Mouse (Mus musculus): Measurements from ENCODE around the gene Zfp975.
"Not testable (repeated sequence)": the region's sequence is repeated elsewhere in the genome, so short reads cannot be mapped to it uniquely, and the experiment has no call there.

The Zfp975 gene

DNA sequence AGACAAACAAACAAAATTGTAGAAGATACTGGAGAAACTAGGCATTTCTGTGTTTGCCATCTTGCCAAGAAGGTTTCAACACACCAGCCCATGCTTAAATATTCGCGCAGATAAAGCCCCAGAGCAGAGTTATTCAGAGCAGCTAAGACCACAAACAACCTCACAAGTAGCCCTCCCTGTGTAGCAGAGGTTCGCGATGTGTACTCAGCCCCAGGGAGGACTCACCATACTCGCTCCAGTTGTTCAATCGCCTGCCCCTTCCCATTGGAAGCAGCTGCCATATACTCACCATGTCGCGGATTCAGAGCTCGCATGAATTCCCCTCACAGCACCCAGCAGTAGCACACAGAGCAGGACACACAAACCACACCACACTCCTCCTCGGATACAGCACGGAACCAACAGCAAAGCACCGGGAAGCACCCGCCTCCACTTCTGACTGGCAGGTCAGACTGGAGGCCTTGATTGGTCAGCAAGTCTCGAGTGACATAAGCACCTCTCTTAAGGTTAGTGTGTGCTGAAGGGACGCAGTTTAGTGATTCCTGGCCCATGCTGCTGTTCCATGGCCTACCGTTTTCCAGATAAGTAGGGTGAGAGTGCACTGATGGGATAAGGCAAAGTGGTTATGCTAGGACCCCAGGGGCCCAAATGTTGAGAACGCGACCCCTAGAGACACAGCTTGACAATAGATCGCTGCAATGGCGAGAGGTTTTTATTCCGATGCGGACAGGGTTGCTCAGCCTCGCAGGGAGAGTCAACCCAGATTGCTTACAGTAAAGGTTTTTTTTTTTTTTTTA lies at the start of gene Zfp975:
Zfp975 (minus strand) TSS at position 381 of the 797 bp plus-strand sequence.
- peak; percentile 2 to 3 for DNase-seq (ENCODE audit: low read depth in 1 of 2, low spot score in 2 of 2)

GRCm38 (mm10) chr7:42738536-42739210 lies 46.1 kb upstream of the Zfp975 start:
- no peak for DNase-seq (ENCODE audit: low read depth in 1 of 2, low spot score in 2 of 2)

GRCm38 (mm10) chr7:42726917-42727316 lies 34.4 kb upstream of the Zfp975 start, which contains the start of gene Gm17067:
Gene Gm17067, minus strand, starts transcription at chr7:42727017.
- not testable (repeated sequence) for DNase-seq (ENCODE audit: low read depth in 1 of 2, low spot score in 2 of 2)

- DNase-seq (ENCODE audit: low read depth in 1 of 2, low spot score in 2 of 2) = not testable (repeated sequence)
Measured at GRCm38 (mm10) chr7:42693251-42693650, 709 bp upstream of the Zfp975 start.

DNA sequence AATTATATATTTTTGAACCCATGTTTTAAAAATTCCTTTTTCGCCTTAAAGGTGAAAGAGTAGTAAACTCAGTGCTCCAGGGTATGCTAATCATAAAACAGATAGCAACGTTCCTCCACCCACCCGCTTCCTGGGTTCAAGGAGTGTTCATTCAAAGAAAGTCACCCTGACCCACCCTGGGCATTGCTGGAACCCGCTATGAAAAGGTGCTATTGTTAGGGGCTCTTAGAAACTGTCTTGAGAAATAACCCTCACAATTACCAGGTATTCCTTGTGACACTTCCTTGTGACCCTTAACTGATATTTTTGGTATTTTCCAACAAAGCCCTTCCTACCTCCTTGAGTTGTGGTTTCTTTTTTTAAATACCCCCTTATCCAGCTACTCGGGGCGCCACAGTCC lies 12.5 kb downstream of the Zfp975 start:
- not testable (repeated sequence) for DNase-seq (ENCODE audit: low read depth in 1 of 2, low spot score in 2 of 2)

DNA sequence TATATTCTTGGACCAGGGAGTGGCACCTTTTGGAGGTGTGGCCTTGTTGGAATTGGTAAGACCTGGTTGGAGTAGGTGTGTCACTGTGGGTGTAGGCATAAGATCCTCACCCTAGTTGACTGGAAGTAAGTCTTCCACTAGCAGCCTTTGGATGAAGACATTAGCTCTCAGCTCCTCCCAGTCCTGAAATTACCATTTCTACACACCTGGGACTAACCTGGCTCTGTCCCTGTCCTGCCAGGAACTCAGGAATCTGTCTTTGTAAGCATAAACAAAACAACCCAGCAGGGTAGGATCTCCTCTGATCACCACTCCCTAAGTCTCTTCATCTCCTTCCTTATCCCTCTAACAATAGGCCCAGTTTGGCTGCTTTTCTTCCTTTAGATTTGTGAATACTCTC lies 12.9 kb downstream of the Zfp975 start:
- not testable (repeated sequence) for DNase-seq (ENCODE audit: low read depth in 1 of 2, low spot score in 2 of 2)

- DNase-seq (ENCODE audit: low read depth in 1 of 2, low spot score in 2 of 2) = not testable (repeated sequence)
Measured at GRCm38 (mm10) chr7:42660140-42660539, 32.4 kb downstream of the Zfp975 start.

- DNase-seq (ENCODE audit: low read depth in 1 of 2, low spot score in 2 of 2) = not testable (repeated sequence)
Measured at GRCm38 (mm10) chr7:42655211-42655610, 37.3 kb downstream of the Zfp975 start.

GRCm38 (mm10) chr7:42643120-42643620 lies 49.4 kb downstream of the Zfp975 start:
- DNase-seq (ENCODE audit: low read depth in 1 of 2, low spot score in 2 of 2) = not testable (repeated sequence)

DNA sequence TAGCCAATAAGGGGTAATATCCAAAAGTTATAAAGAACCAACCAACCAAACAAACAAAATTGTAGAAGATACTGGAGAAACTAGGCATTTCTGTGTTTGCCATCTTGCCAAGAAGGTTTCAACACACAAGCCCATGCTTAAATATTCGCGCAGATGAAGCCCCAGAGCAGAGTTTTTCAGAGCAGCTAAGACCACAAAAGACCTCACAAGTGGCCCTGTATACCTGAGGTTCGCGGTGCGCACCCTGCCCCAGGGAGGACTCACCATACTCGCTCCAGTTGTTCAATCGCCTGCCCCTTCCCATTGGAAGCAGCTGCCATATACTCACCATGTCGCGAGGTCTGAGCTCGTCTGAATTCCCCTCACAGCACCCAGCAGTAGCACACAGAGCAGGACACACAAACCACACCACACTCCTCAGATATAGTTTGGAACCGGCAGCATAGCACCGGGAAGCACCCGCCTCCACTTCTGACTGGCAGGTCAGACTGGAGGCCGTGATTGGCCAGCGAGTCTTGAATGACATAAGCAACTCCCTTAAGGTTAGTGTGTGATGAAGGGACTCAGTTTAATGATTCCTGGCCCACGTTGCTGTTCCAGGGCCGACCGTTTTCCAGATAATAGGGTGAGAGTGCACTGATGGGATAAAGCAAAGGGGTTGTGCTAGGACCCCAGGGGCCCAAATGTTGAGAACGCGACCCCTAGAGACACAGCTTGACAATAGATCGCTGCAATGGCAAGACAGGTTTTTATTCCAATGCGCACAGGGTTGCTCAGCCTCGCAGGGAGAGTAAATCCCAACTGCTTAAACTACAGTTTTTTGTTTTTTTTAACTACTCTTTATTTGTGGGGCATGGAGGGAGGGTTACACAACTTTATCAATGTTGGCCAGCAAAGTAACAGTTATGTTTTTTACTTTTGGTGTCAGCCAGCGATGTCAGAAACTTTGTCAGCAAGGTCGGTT lies 50.1 kb downstream of the Zfp975 start, which contains the start of gene Zfp976:
Zfp976 (minus strand) TSS at position 437 of the 964 bp plus-strand sequence.
- DNase-seq (ENCODE audit: low read depth in 1 of 2, low spot score in 2 of 2) = peak in 1 of 2 experiments; percentile 3

- not testable (repeated sequence) for DNase-seq (ENCODE audit: low read depth in 1 of 2, low spot score in 2 of 2)
Measured at GRCm38 (mm10) chr7:42631031-42631430, 61.5 kb downstream of the Zfp975 start.
